Mouse (Mus musculus): Measurements from ENCODE around the gene Sys1.

Sys1 gene

DNA sequence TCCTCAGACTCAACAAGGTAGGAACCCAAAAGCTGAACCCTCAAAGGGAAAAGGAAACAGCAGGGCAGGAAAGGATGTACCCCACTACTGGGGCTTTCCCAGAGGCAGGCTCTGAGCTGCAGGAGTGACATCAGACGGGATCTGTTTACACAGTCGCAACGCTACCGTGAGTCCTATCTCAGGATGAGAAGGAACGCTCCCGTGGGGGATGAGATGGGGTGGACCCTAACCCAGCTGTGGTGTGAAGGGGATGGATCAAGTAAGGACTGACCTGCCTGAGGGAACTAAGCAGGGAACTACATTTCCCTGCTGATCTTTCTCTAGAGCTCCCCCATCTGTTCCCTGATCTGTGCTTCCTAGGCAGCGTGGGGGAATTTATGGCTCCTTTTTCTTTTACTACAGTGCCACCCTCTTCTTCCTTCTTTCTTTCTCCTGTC lies at the start of gene Sys1:
TSS of gene Sys1 (plus strand) at position 101 of the 437 bp plus-strand sequence.
- DNase-seq, result no peak

DNA sequence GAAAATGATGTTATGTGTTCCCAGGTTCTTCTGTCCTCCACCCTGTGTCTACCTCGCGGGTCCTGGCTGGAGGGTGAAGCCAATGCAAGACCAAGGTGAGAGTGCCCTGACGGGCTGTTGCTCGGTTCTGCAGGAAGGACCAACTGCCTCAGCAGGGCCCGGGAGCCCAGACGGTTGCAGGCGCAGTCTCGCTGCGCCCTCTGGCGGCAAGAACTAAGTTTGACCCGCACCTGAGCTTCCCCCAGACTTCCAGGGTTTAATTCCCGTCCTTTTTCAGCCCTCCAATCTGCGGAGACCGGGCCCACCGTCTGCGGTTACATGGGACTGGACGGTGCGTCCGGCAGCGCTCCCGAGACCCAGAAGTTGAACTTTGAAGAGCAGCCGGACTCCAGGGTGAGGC lies 49.1 kb upstream of the Sys1 start:
- peak; percentile 79 for DNase-seq

DNA sequence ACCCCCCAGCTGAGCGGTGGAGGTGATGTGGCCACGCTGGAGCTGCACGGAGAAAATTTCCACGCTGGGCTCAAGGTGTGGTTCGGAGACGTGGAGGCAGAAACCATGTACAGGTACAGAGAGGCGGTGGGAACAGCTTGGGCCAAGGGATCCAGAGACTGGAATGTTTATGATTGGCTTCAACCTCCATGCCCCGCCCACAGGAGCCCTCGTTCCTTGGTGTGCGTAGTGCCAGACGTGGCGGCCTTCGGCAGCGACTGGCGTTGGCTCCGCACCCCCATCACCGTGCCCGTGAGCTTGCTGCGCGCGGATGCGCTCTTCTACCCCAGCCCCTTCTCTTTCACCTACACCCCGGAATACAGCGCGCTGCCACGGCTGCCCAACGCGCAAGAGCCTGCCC lies 42.6 kb upstream of the Sys1 start:
- no peak for DNase-seq

DNA sequence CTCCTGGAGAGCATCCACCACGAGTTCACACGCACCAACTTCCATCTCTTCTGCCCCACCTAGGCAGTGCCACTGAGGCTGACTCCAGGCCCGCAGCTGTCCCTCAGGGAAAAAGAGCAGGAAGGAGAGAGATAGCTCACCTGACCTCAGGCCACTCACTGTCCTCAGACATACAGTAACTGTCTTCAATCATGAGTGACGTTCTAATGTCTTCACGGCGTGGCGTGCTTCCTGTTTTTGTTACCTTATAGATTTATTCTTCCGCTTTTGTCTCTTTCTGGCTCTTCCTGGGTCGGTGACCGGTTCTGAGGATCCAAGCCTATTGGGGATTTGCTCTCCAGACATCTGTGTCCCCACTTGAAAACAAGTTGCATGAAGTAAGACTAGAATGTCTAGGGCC lies 42.2 kb upstream of the Sys1 start:
- no peak for DNase-seq

DNA sequence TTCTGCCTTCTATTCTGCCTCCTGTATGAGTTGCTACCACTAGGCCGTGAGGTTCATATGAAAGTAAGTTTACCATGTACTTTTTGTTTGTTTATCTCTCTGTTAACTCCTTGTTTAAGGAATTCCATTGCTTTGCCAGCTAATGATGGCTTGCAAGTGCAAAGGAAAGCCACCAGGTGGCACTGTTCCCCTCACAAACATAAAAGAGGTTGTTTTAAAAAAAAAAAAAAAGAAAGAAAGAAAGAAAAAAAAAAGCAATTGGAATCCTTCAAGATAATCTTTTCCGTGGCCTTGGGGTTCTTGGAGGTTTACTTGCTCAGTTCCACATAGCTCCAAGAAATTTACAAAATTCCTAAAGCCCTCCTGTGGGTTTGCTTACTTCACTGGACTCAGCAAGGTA lies 39.6 kb upstream of the Sys1 start:
- DNase-seq, result peak; percentile 45

DNA sequence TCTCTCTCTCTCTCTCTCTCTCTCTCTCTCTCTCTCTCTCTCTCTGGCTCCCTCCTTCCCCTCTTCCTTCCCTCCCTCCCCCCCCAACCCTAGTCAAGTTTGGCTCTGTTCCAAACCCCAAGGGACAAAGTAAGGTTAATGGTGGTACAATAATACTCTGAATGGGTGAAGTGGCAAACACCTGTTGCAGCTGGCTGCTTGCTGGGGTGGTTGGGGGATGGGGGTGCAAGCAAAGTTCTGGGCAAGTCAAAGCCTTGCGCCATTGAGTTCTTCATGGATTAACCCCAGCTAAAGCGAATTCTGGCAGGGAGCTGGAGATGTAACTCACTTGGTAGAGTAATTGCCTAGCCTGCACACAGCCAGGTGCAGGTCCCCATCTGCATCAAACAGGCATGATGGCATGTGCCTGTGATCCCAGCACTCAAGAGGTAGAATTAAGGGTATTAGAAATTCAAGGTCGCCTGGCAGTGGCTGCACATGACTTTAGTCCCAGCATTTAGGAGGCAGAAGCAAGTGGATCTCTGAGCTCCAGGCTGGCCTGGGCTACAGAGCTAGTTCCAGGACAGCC lies 38.4 kb upstream of the Sys1 start:
- no peak for DNase-seq

DNA sequence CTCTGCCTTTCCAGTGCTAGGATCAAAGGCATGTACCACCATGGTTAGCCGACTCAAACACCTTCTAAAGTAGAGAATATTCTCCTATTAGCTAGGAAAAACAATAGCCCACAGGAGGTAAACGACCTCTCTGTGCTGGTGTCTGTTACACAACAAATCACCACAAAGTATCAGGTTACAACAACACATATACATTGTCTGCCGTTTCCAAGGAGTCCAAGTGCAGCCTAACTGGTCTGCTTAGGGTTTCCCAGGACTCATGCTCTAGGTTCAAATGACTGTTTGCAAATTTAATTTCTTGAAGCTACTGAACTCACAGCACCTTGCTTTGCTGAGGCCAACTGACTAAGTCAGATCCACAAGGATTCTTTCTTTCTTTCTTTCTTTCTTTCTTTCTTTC lies 37.3 kb upstream of the Sys1 start:
- DNase-seq, result no peak

DNA sequence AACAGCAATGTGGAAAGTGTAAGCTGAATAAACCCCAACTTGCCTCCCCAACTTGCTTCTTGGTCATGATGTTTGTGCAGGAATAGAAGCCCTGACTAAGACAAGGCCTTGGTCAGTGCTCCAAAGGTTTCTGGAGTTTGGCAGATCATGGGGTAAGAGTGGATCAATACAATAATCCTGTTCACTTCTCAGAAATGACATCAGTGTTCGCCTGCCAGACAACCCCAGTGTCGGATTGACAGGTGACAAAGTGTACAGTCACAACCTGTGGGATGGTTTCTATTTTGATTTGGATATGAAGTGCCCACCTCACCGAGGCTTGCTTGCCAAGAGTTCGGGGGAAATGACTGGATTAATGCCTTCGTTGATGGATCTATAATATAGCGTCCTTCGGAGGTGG lies 35.5 kb upstream of the Sys1 start:
- no peak for DNase-seq

DNA sequence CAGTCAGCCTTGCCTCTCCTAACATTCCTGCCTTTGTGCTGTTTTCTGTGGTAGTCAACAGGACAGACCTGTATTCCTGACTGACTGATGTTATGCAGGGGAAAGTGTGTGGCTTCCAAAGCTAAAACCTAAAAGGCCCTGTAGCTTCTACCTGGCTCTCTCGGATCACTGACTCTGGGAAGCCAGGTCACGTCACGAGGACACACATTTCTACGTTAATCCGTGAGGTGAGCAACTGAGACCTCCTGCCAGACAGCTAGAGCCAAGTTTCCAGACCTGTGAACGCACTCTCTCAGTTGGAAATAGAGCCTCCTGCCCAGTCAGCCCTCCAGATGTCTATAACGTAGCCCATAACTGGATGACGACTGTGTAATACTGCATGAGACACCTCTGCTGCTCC lies 34.8 kb upstream of the Sys1 start:
- DNase-seq, result no peak

DNA sequence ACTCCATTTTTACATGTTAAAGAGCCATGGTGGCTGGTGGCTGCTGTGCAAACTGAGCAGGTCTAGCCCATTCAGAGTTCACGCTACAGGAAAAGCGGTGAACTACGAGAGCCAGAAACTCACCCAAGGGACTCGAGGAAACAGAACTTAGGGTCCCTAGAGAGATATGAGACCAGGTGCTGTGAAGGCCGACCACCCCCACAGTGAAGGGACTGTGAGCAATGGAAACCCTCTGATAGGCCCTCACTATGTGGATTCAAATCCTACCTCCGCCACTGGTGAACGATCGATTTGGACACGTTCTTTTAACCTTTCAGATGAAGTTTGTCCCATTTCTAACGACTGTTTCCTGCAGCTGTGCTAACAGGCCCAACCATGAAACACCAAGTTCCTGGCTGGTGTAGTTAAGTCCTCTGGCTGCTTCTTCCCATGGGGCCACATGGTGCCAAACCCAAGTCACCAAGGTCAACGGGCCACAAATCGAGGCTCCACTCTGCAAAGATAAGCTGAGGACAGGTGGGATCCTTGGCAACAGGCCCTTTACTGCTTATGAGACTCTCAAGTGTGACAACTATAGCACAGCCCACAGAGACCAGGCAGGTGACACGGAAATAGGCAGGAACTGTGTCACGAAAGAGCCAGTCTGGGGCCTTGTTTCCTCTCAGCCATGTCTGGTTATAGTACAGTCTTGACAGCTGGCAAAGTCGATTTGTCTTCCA lies 33.9 kb upstream of the Sys1 start:
- DNase-seq, result no peak

DNA sequence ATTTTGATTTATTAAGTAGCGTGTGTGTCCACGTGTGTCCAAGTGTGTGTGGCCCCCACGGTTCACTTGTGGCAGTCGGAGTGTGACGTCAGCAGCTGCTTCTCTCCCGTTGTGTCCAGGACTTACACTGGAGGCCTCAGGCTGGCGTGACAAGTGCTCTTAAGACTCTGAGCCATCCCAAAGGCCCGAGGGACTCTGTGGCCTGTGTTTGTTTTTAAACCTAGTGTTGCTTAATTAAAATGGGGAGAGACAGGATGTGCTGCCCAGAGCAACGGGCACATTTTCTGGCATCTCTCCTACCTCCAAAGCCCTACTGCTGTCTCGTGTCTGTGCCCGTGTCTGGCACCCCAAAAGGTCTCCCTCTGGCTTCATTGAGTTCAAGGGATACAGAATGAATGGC lies 33.3 kb upstream of the Sys1 start:
- no peak for DNase-seq

DNA sequence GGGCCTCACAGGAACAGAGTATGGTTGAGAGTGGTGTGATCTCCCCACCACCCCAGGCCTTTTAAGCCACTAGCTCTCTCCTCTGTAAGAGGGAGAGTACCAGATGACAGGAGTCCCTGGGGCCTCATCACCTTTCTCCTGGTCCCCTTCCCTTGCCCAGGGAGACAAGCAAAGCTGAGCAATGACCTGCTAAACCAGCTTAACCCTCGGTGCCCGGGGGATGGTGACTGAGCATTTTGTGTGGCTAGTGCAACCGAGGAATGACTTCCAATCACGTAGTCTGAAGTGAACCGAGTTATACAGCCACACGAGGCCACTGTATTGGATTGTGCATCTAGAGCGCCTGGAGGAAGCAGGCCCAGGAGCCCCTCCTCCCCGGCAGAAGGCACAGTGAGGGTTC lies 32.4 kb upstream of the Sys1 start:
- DNase-seq, result no peak

DNA sequence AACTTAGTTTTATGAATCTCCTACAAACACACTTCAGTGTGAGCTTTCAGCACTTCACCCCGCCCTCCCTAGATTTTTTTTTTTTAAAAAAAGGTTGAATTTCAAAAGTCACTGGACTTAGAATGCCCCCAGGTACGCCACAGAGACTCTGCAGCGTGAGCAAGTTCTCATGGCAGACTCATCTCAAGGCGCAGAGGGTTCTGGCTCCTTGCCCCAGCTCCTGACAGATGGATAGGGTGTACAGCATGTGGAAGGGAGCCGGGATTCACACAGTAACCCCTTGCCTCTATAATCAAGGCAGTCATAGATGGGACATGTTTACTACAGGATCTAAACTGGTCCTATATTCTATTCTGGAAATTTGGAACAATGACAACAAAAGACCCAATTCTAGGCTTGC lies 31.4 kb upstream of the Sys1 start:
- DNase-seq, result no peak

DNA sequence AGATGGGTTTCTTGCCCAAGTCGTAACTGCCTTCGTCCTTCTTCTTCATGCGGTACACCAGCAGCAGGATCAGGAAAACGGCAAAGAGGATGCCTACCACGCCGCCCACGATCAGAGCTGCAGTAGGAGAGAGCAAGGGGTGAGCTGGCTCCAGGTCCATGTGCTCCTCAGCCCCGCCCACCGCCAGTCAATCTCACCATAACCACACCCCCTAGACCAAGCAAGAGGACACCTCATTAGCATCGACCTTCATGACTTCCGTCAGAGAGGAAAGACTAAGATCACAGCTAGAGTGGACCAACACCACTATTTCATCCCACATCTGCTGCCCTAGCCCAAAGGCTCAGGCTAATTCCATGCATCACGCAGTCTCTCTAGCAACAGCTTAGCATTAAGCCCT lies 30.6 kb upstream of the Sys1 start:
- no peak for DNase-seq

DNA sequence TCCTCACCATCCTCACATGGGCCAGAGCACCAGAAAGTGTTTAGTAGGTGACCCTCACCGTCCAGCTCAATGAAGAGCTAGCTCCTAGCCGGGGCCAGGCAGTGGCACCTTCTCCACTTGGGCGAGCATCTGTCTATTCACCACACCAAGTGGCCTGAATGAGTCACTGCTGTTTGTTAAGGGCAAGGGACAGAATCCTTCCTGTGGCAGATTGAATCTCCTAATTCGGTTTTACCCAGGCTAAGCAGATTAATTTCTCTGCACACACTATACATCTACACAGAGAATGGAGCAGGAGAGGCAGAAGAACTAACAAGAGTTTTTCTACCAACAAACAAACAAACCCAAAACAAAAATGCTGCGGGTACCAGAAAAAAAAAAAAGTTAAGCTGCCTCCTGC lies 29.8 kb upstream of the Sys1 start:
- no peak for DNase-seq

DNA sequence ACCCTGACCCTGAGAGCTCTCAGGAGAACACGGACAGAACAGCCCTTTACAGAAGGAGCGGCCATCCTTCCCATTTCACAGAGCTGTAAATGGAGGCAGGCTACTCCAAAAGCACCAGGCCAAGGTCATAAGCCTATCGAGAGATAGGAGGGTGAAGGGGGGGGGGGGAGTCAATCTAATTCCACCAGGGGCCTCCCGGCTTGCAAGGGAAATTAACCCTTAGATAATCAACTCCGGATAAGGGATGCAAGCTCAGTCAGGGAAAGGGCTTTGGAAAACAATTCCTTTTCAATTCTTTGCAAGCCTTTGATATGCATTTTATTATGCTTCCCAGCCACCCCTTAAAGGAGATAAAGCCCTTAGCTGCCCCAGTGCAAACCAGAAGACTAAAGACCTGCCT lies 28.3 kb upstream of the Sys1 start:
- no peak for DNase-seq

DNA sequence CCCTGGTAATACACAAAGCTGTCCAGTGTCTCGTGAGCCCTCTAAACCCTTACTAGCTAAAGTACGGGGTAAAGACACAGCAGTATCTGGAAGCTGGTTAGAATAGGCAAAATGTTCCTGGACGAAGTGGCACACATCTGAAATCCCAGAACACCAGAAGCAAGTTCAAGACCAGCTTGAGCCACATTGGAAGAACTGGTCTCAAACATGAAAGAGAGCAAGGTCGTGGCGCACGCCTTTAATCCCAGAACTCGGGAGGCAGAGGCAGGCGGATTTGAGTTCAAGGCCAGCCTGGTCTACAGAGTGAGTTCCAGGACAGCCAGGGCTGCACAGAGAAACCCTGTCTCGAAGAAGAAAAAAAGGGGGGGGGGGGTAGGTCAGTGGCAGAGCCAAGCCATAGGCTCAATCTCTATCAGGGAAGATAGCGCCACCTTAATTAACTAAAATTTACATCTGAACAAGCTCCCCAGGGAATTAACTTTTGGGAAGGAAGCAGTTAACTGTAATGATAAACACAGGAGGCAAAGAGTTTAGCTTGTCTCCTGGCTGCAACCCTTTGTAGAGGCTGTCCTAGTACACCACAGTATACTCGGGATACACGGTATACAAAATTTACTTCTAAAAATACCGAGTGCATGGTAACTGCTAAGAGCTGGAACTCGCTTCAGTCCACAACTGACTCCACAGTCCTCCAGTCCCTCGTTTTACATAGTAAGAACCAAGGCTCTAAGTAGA lies 26.7 kb upstream of the Sys1 start:
- no peak for DNase-seq

DNA sequence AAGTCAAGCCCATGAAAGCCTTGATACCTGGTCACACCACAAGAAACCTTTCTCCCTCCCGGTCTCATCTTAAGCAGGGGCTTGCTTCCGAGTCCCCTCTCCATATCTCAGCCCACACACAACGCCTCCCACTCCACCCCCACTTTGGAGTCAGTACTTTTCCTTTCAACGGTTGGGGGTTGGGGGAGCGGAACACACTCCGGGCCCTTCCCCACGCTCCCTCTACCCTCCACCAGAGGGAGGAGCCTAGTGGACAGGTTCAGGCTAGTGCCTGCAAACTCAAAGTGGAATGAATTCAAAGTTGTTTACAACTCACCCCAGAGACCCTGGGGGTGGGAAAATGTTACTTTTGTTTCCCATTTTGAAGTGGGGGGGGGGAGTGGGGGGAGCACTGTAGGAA lies 26.1 kb upstream of the Sys1 start:
- peak; percentile 52 for DNase-seq

DNA sequence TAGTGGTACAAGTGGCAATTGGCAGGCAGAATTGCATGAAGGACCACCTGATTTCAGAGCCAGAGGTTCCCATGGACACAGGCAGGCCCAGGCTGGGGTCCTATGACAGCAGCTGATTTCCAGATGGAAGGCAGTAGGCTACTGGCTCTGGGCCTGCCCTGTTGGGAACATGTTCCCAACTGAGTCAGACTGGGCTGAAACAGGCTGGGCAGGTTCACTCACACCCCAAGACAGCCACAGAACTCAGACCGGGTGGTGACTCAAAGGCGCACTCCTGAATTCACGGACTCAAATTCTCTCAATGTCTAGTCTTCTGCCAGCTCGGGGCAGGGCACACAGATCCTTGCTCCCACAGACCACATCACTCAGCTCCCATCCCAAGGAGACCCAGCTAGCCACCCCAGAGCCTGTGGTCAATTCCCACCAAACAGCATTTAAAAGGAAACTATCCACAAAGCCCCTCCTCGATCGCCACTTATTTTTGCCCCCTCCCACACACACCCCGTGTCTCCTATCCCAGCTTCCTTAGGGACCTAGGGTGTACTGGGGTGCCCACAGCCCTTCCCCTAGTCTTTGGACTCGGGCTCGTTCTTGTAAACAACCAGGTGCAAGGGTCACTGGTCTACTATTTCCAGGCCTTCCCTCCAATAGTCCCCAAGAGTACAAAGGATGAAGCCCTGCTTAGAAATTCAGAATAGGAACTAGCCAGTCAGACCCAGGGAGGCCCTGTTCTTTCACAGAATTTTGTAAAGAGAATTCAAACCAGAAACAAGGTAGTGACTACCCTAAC lies 24.9 kb upstream of the Sys1 start:
- peak; percentile 75 for DNase-seq

DNA sequence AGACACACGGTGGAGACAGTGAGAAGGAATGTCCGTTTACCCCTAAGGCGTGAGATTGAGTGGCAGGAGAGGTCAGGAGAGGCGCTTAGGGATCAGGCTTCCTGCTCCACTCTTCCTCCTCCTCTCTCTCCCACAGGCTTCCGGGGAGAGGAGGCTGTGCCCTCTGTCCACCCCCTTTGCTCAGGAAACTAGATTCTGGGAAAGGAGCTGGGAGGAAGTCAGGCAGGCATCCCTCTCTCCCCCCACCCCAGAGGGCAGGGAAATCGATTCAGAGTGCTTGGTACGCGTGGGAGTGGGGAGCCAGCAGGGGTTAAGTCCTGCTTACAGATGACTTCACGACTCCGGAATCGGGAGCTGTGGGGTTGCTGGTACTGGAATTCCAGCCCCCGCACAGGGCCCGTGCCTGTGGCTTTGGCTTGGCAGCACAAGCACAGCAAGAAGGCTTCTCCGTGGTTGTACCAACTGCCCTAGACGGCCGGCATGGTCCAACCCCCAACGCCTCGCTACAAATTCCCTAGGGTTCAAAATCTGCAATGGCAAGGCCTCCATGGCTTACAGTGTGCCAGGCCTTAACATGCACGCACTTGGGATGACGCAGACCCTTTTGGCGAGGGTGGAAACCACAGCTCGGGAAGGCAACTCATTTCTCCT lies 24.1 kb upstream of the Sys1 start:
- peak; percentile 53 for DNase-seq

DNA sequence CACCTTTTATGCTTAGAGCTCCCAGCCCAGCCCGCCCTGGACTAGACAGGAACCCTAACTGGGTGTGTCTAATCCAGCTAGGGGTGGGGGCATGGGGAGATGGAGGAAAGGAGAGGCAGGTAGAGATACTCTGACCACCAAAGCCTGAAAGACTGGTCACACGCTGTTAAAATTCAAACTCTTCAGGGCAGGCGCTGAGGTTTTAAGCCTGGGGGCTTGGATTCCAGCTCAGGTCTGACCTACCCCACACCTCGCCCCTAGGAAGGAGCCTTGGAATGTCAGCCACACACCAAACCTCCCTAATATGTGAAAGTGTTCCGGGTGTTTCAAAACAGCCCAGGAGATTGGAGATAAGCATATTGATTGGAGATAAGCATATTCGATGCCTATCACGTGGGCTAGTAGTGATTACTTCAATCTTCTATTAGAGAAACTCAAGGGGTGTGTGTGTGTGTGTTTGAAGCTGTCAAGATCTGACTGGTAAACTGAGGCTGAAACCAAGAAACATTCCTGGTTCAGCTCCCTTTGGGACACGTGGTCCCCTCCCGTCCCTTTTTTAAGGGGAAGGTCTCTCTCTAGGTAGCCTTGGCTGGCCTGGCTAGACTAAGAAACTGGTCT lies 23.4 kb upstream of the Sys1 start:
- no peak for DNase-seq

DNA sequence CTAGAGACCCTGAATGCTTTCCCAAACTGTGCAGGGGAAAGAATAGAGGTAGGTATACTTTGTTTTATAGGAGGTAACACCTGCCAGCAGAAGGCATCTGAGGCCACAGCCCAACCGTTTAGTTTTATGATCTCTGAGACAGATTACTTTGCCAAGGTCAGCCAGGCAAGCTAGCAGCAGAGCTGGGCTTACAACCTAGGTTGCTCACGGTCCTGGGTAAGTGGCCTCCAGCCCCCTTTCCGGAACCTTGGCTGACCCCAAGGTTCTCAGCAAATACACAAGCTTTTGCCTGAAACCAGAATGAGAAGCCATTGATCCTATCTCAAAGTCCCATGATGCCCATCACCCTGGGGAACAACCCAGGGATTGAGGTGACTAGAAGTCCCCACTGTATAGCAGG lies 22.1 kb upstream of the Sys1 start:
- DNase-seq, result no peak

Measured in lung, postnatal 36 days (tissue).